Mouse (Mus musculus) right cerebral cortex, postnatal 10 days (tissue): ENCODE results near the gene Aipl1.

Experiments
- DNase-seq, 2 experiments: peaks; one replicate each; pipeline ENCODE4 v3.0.0; 2021; ENCODE audit warnings: low spot score in 2 of 2

The Aipl1 gene

GRCm38 (mm10) chr11:72050168-72050894 lies 13.0 kb upstream of the Aipl1 start:
- DNase-seq: peak in 1 of 2 experiments; percentile 41

- no peak for DNase-seq
Observed at GRCm38 (mm10) chr11:72049171-72049759, 12.0 kb upstream of the Aipl1 start.

GRCm38 (mm10) chr11:72048730-72049129 lies 11.4 kb upstream of the Aipl1 start:
- no peak for DNase-seq

- no peak for DNase-seq
Observed at GRCm38 (mm10) chr11:72044231-72044630, 6.9 kb upstream of the Aipl1 start.

- DNase-seq: no peak
Observed at GRCm38 (mm10) chr11:72042631-72043030, 5.3 kb upstream of the Aipl1 start.

GRCm38 (mm10) chr11:72041768-72042607 lies 4.7 kb upstream of the Aipl1 start, which contains the start of gene Pimreg:
Gene Pimreg, plus strand, starts transcription at chr11:72042032.
- DNase-seq: peak; percentile 95

GRCm38 (mm10) chr11:72041290-72041767 lies 4.0 kb upstream of the Aipl1 start:
- no peak for DNase-seq

GRCm38 (mm10) chr11:72039599-72040386 lies 2.5 kb upstream of the Aipl1 start:
- peak in 1 of 2 experiments; percentile 50 for DNase-seq

GRCm38 (mm10) chr11:72037996-72038395 lies 687 bp upstream of the Aipl1 start:
- peak; percentile 85 to 90 for DNase-seq

GRCm38 (mm10) chr11:72032589-72032988 lies 4.7 kb downstream of the Aipl1 start:
- no peak for DNase-seq

GRCm38 (mm10) chr11:72032091-72032490 lies 5.2 kb downstream of the Aipl1 start:
- no peak for DNase-seq

GRCm38 (mm10) chr11:72031353-72031752 lies 6.0 kb downstream of the Aipl1 start:
- no peak for DNase-seq

- peak; percentile 67 to 75 for DNase-seq
Observed at GRCm38 (mm10) chr11:72029143-72029542, 8.2 kb downstream of the Aipl1 start.

- no peak for DNase-seq
Observed at GRCm38 (mm10) chr11:72027836-72028235, 9.5 kb downstream of the Aipl1 start.

- no peak for DNase-seq
Observed at GRCm38 (mm10) chr11:72026516-72026915, 10.8 kb downstream of the Aipl1 start.

GRCm38 (mm10) chr11:72025843-72026242 lies 11.5 kb downstream of the Aipl1 start:
- no peak for DNase-seq

- peak in 1 of 2 experiments; percentile 80 for DNase-seq
Observed at GRCm38 (mm10) chr11:72024193-72024781, 13.0 kb downstream of the Aipl1 start.

- peak in 1 of 2 experiments; percentile 57 for DNase-seq
Observed at GRCm38 (mm10) chr11:72023581-72023980, 13.7 kb downstream of the Aipl1 start.

- DNase-seq: no peak
Observed at GRCm38 (mm10) chr11:72022827-72023226, 14.5 kb downstream of the Aipl1 start.

- no peak for DNase-seq
Observed at GRCm38 (mm10) chr11:72021015-72021414, 16.3 kb downstream of the Aipl1 start.

- DNase-seq: no peak
Observed at GRCm38 (mm10) chr11:72017253-72017601, 20.1 kb downstream of the Aipl1 start.
